In the genomic region with DNA sequence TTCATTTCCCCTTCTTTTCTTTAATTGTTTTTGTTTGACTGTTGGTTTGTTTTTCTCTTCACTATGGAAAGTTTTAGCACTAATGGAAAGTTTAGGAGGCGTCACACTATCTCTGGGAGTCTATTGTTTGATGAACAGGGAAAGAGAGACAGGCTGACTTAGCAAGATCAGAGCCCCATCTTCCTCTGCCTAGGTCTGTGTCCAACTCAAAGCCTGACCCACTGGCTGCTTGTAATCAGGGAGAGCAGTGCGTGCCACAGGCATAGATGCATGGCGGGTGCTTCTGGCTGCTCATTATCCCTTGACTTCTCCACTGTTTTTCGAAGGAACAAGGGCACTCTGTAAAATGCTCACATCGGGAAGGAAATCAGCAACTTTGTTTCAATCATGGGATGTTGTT, we compare ENCODE assay signal across 24 mouse cellular contexts. TPM values are rescaled to one million over a fixed set of nuclear protein-coding genes. Genes with fewer than 3 reads are reported as not detected.
DNase-seq lines count a peak whose midpoint lies in the region; ATAC-seq lines count a peak whose summit lies in the region.
"Had no signal": no experiment of that assay in that cellular context is flagged by ENCODE, and none has a peak within 500 bp of the region (broad histone marks: within the 10 kb centered on the region; RNA-seq: fewer than 3 reads in every experiment).

No protein-coding gene starts in this region.

- no peaks in the 10 kb centered on the region for H3K27me3 ChIP-seq in heart, embryonic 12.5 days (replicated peaks)
- H3K27me3 ChIP-seq in intestine, embryonic 14.5 days (replicated peaks; ENCODE audit: control insufficient read depth, insufficient read depth, low read length) = no peaks in the 10 kb centered on the region
- no peaks in the 10 kb centered on the region for H3K27me3 ChIP-seq in intestine, embryonic 16.5 days (replicated peaks; ENCODE audit: control insufficient read depth, insufficient read depth, low read length)
- H3K27me3 ChIP-seq: CH12.LX; embryonic facial prominence, embryonic 12.5 days; forebrain, embryonic 13.5 days; forebrain, embryonic 15.5 days; Patski had no signal

- H3K4me3 ChIP-seq in heart, embryonic 12.5 days = no peak overlapping the region
- no peak overlapping the region for H3K4me3 ChIP-seq in intestine, embryonic 14.5 days (ENCODE audit: low read depth, low read length)
- no peak overlapping the region for H3K4me3 ChIP-seq in intestine, embryonic 16.5 days (ENCODE audit: low read length)
- H3K4me3 ChIP-seq: embryonic facial prominence, embryonic 10.5 days; embryonic facial prominence, embryonic 12.5 days; forebrain, embryonic 13.5 days; forebrain, embryonic 15.5 days had no signal

- peak; percentile 54; the same call in 1 of the 2 replicates for ATAC-seq in heart, embryonic 12.5 days (ENCODE audit: insufficient number of reproducible peaks, low FRiP score)
- ATAC-seq in intestine, embryonic 14.5 days (replicated peaks; ENCODE audit: low FRiP score, low TSS enrichment, low read depth) = no peak
- ATAC-seq in intestine, embryonic 16.5 days = no peak
- ATAC-seq: activated CD4-positive, CD25-positive, alpha-beta regulatory T cell, adult 4 months; CD4-positive, CD25-positive, alpha-beta regulatory T cell, adult 4 months; forebrain, embryonic 13.5 days; forebrain, embryonic 15.5 days; Patski had no signal

- H3K9ac ChIP-seq in heart, embryonic 12.5 days = no peak overlapping the region
- H3K9ac ChIP-seq in intestine, embryonic 14.5 days (ENCODE audit: low read length) = no peak overlapping the region
- H3K9ac ChIP-seq in intestine, embryonic 16.5 days (ENCODE audit: low read depth, low read length) = no peak overlapping the region
- H3K9ac ChIP-seq: embryonic facial prominence, embryonic 12.5 days; forebrain, embryonic 13.5 days; forebrain, embryonic 15.5 days had no signal

- no peaks in the 10 kb centered on the region for H3K9me3 ChIP-seq in heart, embryonic 12.5 days (replicated peaks)
- no peaks in the 10 kb centered on the region for H3K9me3 ChIP-seq in intestine, embryonic 14.5 days (ENCODE audit: control insufficient read depth, low read length)
- H3K9me3 ChIP-seq in intestine, embryonic 16.5 days (ENCODE audit: control insufficient read depth, low read length) = no peaks in the 10 kb centered on the region
- H3K9me3 ChIP-seq: embryonic facial prominence, embryonic 10.5 days; embryonic facial prominence, embryonic 12.5 days; forebrain, embryonic 13.5 days; forebrain, embryonic 15.5 days; G1E had no signal

- intact Hi-C loops in heart, postnatal 10 days (cut with DNase I) = no loop called here

- 50% methylated on average over 5 of the region's 5 CpGs for WGBS in heart, embryonic 12.5 days
- WGBS in intestine, embryonic 14.5 days = 70% methylated on average over 5 of the region's 5 CpGs
- 66% methylated on average over 5 of the region's 5 CpGs for WGBS in intestine, embryonic 16.5 days

- peak; percentile 76 for DNase-seq in heart, adult 11 months
- no peak for DNase-seq in heart, postnatal 10 days
- no peak for DNase-seq in heart, postnatal 4 days
- no peak for DNase-seq in intestine, embryonic 14.5 days (ENCODE audit: low spot score)
- DNase-seq: adrenal gland, adult 8-10 months; adrenal gland, postnatal 14 days; adrenal gland, postnatal 36 days; B cell, adult 2 months; cerebellum, adult 11-12 months; cerebellum, adult 2 months; cerebellum, adult 9-10 months; cerebellum, postnatal 10 days; cerebellum, postnatal 25 days had no signal

- H3K36me3 ChIP-seq in heart, embryonic 12.5 days = no peaks in the 10 kb centered on the region
- H3K36me3 ChIP-seq in intestine, embryonic 14.5 days (ENCODE audit: control insufficient read depth, insufficient read depth, low read length) = no peaks in the 10 kb centered on the region
- H3K36me3 ChIP-seq in intestine, embryonic 16.5 days (ENCODE audit: control insufficient read depth, insufficient read depth, low read length) = no peaks in the 10 kb centered on the region
- H3K36me3 ChIP-seq: embryonic facial prominence, embryonic 12.5 days; forebrain, embryonic 15.5 days had no signal

- 0 out of 2 replicates have a peak overlapping the region, but pooled peaks have one; percentile 1 for H3K27ac ChIP-seq in heart, embryonic 12.5 days (ENCODE audit: poor library complexity, severe bottlenecking)
- H3K27ac ChIP-seq in intestine, embryonic 14.5 days (ENCODE audit: low read depth) = 0 out of 2 replicates have a peak overlapping the region, but pooled peaks have one; percentile 33
- H3K27ac ChIP-seq in intestine, embryonic 16.5 days (ENCODE audit: low read length) = no peak overlapping the region
- H3K27ac ChIP-seq: embryonic facial prominence, embryonic 10.5 days; embryonic facial prominence, embryonic 12.5 days; forebrain, embryonic 13.5 days; forebrain, embryonic 15.5 days had no signal

- H3K4me2 ChIP-seq in heart, embryonic 12.5 days = no peak overlapping the region
- H3K4me2 ChIP-seq in intestine, embryonic 14.5 days (ENCODE audit: low read length) = no peak overlapping the region
- no peak overlapping the region for H3K4me2 ChIP-seq in intestine, embryonic 16.5 days (ENCODE audit: low read depth, low read length)
- H3K4me2 ChIP-seq: embryonic facial prominence, embryonic 12.5 days; forebrain, embryonic 13.5 days; forebrain, embryonic 15.5 days had no signal

- peaks cover 44% of the 10 kb centered on the region for H3K4me1 ChIP-seq in heart, embryonic 12.5 days (replicated peaks)
- peaks cover 15% of the 10 kb centered on the region; the same call in 1 of the 2 replicates for H3K4me1 ChIP-seq in intestine, embryonic 14.5 days (replicated peaks; ENCODE audit: control insufficient read depth, insufficient read depth, low read length)
- peaks cover 16% of the 10 kb centered on the region for H3K4me1 ChIP-seq in intestine, embryonic 16.5 days (ENCODE audit: control insufficient read depth, insufficient read depth, low read length)
- H3K4me1 ChIP-seq: forebrain, embryonic 13.5 days; forebrain, embryonic 15.5 days had no signal

RNA-seq across cellular contexts. Expression of a gene that starts 26.6 kb away (rescaled TPM):
- 1 to 10 TPM; 5.9 to 6.0 TPM for total RNA-seq in heart, postnatal 10 days (2021)
- 3.7 and 4.0 TPM in 2 replicates for polyA plus RNA-seq in heart, embryonic 12.5 days (2016; fragmentation: Nextera tagmentation; extraction: Ambion mirVana)
- 1 to 10 TPM; 5.5 to 6.1 TPM for total RNA-seq in heart, postnatal 4 days (2021)
- polyA plus RNA-seq in intestine, embryonic 14.5 days (2014; fragmentation: Nextera tagmentation; extraction: Ambion mirVana) = 5.0 and 5.1 TPM in 2 replicates
- polyA plus RNA-seq in intestine, embryonic 16.5 days (2015; fragmentation: Nextera tagmentation; extraction: Ambion mirVana) = 2.7 and 3.0 TPM in 2 replicates

RNA-seq across cellular contexts. Expression of a gene that starts 26.7 kb away (rescaled TPM):
- 10 to 100 TPM; 37.9 to 40.2 TPM for total RNA-seq in heart, postnatal 10 days (2021)
- 29.4 and 30.5 TPM in 2 replicates for polyA plus RNA-seq in heart, embryonic 12.5 days (2016; fragmentation: Nextera tagmentation; extraction: Ambion mirVana)
- 10 to 100 TPM; 45.3 to 46.4 TPM for total RNA-seq in heart, postnatal 4 days (2021)
- polyA plus RNA-seq in intestine, embryonic 14.5 days (2014; fragmentation: Nextera tagmentation; extraction: Ambion mirVana) = 25.6 and 30.0 TPM in 2 replicates
- 17.1 and 18.5 TPM in 2 replicates for polyA plus RNA-seq in intestine, embryonic 16.5 days (2015; fragmentation: Nextera tagmentation; extraction: Ambion mirVana)
